Mouse (Mus musculus) MEL (cell line): ENCODE results near the gene Tmem175.

Experiments
- CTCF ChIP-seq, 3 experiments: IDR thresholded peaks in 2 of 3; conservative IDR thresholded peaks in 1 of 3; 2 replicates each; pipeline ENCODE4 v1.5.1; 2011 to 2012; ENCODE audit warnings: low read length in 3 of 3, low read depth in 2 of 3, mild to moderate bottlenecking in 2 of 3, improper control_type of control experiment in 1 of 3, inconsistent platforms in 1 of 3, mixed read lengths in 1 of 3, moderate library complexity in 1 of 3; ENCODE audit not compliant: control insufficient read depth in 1 of 3, insufficient read depth in 1 of 3, poor library complexity in 1 of 3, severe bottlenecking in 1 of 3
- E2F4 ChIP-seq: IDR thresholded peaks from 2 replicates; pipeline ENCODE4 v1.6.1; 2011; ENCODE audit warnings: low read depth, low read length, improper control_type of control experiment, borderline replicate concordance
- GABPA ChIP-seq: IDR thresholded peaks from 2 replicates; pipeline ENCODE4 v1.6.1; 2012; ENCODE audit warnings: low read depth, mild to moderate bottlenecking, inconsistent platforms, low read length, improper control_type of control experiment, moderate library complexity
- USF1 ChIP-seq: IDR thresholded peaks from 2 replicates; pipeline ENCODE4 v1.6.1; 2014; ENCODE audit warnings: low read depth, mild to moderate bottlenecking, inconsistent platforms, low read length, improper control_type of control experiment, moderate library complexity

- TF ChIP-seq USF1 (no peak), CTCF (IDR thresholded peaks at IDR 0.05 in 2 of 3, conservative IDR thresholded peaks at IDR 0.05 in 1 of 3; ENCODE audit: control insufficient read depth in 1 of 3, insufficient read depth in 1 of 3, low read depth in 2 of 3, low read length in 3 of 3, poor library complexity in 1 of 3, severe bottlenecking in 1 of 3) (no peak), GABPA (no peak), E2F4 (no peak)
Measured at GRCm38 (mm10) chr5:108695861-108696260, 66.3 kb downstream of the Tmem175 start.
